Mouse (Mus musculus): ENCODE results near the gene Tbx20. TPM values are rescaled to one million over a fixed set of nuclear protein-coding genes. Genes with fewer than 3 reads are reported as not detected.

The Tbx20 gene
- polyA plus RNA-seq, 1 experiment from 2014 or later, result 0.58 TPM

DNA sequence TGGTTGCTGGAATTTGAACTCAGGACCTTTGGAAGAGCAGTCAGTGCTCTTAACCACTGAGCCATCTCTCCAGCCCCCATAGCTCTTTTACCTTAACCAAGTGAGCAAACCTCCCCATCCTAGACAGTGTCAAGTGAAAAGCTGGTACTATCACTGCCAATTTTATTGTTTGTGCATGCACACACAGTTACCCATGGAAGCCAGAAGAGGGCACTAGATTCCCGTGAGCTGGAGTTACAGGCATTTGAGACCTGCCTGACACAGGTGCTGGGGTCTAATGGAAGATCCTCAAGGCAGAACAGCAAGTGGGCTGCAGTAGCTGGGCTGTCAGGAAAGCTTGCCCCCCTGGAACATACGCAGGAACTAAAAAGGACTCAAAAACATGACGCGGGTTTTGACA lies 13.6 kb downstream of the Tbx20 start:
- no peak for DNase-seq
- no peak overlapping the region for H3K4me2 ChIP-seq (ENCODE audit: low read depth, low read length)
- TF ChIP-seq CTCF (IDR thresholded peaks at IDR 0.05; ENCODE audit: low read depth) (peak; percentile 67), EP300 (IDR thresholded peaks at IDR 0.05; ENCODE audit: low read depth) (no peak)

DNA sequence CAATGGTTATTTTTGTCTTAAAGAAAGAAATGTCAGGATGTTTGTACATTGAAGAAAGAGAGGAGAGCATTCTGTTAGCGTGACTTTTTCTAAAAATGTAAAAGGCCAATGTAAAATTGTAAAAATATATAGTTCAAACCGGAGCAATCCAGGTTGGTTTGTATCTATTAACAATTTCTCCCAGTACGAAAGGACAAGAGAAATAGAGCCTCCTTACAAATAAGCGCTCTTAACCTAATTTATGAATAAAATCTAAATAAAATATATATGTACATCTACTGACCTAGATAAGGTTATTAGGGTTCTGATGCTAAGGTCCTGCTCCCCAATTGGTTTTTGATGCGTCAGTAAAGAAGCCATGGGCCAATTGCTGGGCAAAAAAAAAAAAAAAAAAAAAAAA lies 29.1 kb downstream of the Tbx20 start:
- Histone ChIP-seq H3K27ac (ENCODE audit: low read depth) (no peak overlapping the region), H3K9me3 (ENCODE audit: low read length) (no peaks in the 10 kb centered on the region), H3K4me2 (ENCODE audit: low read depth, low read length) (no peak overlapping the region), H3K36me3 (replicated peaks; ENCODE audit: insufficient read depth, low read length) (no peaks in the 10 kb centered on the region), H3K27me3 (ENCODE audit: insufficient read depth, low read length) (no peaks in the 10 kb centered on the region), H3K9ac (replicated peaks) (no peak overlapping the region), H3K4me3 (ENCODE audit: low read depth, low read length) (no peak overlapping the region), H3K4me1 (ENCODE audit: insufficient read depth) (no peaks in the 10 kb centered on the region)
- TF ChIP-seq EP300 (IDR thresholded peaks at IDR 0.05; ENCODE audit: low read depth) (no peak), CTCF (IDR thresholded peaks at IDR 0.05; ENCODE audit: low read depth) (no peak)
- ATAC-seq (no peak), DNase-seq (no peak)
- WGBS (ENCODE audit: insufficient replicate concordance), result 72% methylated on average over 5 of the region's 5 CpGs

More for the DNA sequence above, 13.6 kb downstream of the Tbx20 start:
- Histone ChIP-seq H3K9me3 (ENCODE audit: low read length) (no peaks in the 10 kb centered on the region), H3K4me3 (ENCODE audit: low read depth, low read length) (no peak overlapping the region), H3K36me3 (replicated peaks; ENCODE audit: insufficient read depth, low read length) (no peaks in the 10 kb centered on the region), H3K4me1 (ENCODE audit: insufficient read depth) (no peaks in the 10 kb centered on the region), H3K9ac (replicated peaks) (no peak overlapping the region), H3K27me3 (ENCODE audit: insufficient read depth, low read length) (no peaks in the 10 kb centered on the region), H3K27ac (ENCODE audit: low read depth) (no peak overlapping the region)
- no peak for ATAC-seq
- WGBS (ENCODE audit: insufficient replicate concordance), result 38% methylated on average over 4 of the region's 4 CpGs

DNA sequence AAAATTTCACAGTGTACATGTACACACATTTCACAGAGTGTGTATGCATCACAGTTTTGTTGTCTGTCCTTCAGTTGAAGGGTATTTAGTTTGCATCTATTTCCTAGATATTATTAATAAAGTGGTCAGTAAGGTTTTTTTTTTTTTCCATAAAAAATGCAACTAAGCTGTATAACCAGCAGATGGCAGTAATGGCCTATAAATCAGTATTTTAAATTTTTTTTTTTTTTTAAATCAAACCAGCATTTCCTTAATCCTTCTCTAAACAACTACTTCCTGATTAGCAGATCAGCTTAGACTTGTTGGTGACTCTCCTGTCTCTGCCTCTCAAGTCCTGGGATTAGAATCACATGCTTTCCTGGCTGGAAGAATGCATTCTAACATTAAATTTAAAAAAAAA lies 72.9 kb downstream of the Tbx20 start:
- Histone ChIP-seq H3K9me3 (ENCODE audit: low read length) (no peaks in the 10 kb centered on the region), H3K36me3 (replicated peaks; ENCODE audit: insufficient read depth, low read length) (no peaks in the 10 kb centered on the region), H3K4me3 (ENCODE audit: low read depth, low read length) (no peak overlapping the region), H3K27me3 (ENCODE audit: insufficient read depth, low read length) (peaks cover under 1% of the 10 kb centered on the region), H3K4me1 (ENCODE audit: insufficient read depth) (no peaks in the 10 kb centered on the region), H3K27ac (ENCODE audit: low read depth) (no peak overlapping the region), H3K9ac (replicated peaks) (no peak overlapping the region), H3K4me2 (ENCODE audit: low read depth, low read length) (no peak overlapping the region)
- TF ChIP-seq CTCF (IDR thresholded peaks at IDR 0.05; ENCODE audit: low read depth) (0 out of 2 replicates have a peak, but pooled peaks have one; percentile 23), EP300 (IDR thresholded peaks at IDR 0.05; ENCODE audit: low read depth) (no peak)
- DNase-seq (no peak), ATAC-seq (no peak)

DNA sequence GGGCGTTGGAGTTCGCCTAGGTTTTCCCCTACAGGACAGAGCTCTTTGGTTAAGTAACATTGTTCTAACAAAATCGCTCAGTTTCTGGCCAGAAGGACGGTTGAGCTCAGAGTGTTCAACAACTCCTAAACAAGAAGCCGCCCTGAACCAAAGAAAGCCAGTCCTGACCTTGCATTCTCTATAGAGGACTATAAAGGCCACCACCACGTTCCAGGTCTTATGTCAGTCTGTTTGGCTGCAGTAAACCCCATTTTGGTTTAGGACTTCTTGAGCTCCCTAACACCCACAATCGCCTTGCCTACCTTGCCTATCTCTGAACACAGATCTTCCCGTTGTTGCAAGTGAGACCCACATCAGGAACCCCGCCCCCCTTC lies 77.7 kb downstream of the Tbx20 start:
- Histone ChIP-seq H3K4me3 (ENCODE audit: low read depth, low read length) (no peak overlapping the region), H3K4me1 (ENCODE audit: insufficient read depth) (0 out of 2 replicates have a peak, but pooled peaks cover 6% of the 10 kb centered on the region), H3K4me2 (ENCODE audit: low read depth, low read length) (peak overlapping the region; percentile 29; the same call in 1 of the 2 replicates), H3K9me3 (ENCODE audit: low read length) (no peaks in the 10 kb centered on the region), H3K36me3 (replicated peaks; ENCODE audit: insufficient read depth, low read length) (no peaks in the 10 kb centered on the region), H3K9ac (replicated peaks) (no peak overlapping the region), H3K27me3 (ENCODE audit: insufficient read depth, low read length) (peaks cover 8% of the 10 kb centered on the region), H3K27ac (ENCODE audit: low read depth) (no peak overlapping the region)
- no peak for ATAC-seq
- TF ChIP-seq CTCF (IDR thresholded peaks at IDR 0.05; ENCODE audit: low read depth), result no peak
- TF ChIP-seq EP300 (IDR thresholded peaks at IDR 0.05; ENCODE audit: low read depth), result no peak
- 13% methylated on average over 9 of the region's 9 CpGs for whole genome bisulfite sequencing (ENCODE audit: insufficient replicate concordance)
- DNase-seq, result no peak

DNA sequence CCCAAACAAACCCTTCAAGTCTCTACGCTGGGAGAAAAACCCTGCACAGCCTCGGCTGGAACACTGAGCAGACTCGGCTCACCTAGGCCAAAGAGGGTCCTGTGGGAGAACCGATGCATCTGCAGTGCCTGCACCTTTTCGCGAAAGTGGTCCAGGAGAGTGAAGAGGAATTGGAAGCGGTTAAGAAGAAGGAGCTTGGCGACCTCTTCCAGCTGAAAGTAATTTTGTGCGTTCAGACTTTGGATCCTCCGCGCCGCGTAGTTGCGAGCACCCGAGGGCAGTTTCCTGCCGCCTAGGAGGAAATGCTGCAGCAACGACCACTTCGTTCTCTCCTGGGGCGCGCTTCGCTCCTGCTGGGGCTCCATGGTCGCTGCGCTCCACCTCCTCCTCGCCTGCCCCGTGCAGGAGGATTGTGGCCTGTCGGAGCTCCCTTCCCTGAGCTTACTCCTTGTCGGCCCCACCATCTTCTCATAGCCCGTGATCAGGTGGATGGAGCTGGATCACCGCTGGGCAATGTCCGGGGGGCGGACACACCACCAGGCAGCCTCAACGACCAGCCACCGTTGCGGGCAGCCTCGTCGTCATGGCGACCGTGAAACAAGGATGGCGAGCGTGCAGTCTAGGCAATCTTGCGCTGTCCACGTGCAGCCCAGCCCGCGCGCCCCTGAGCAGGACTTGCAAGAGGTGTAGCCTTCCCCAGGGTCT lies 78.3 kb downstream of the Tbx20 start, which contains the start of gene Dpy19l2:
Gene Dpy19l2 (minus strand): TSS at position 594 of the 705 bp plus-strand sequence.
- Histone ChIP-seq H3K4me2 (ENCODE audit: low read depth, low read length) (peak within 1 kb of the TSS; percentile 29), H3K27ac (ENCODE audit: low read depth) (no peak within 1 kb of the TSS), H3K9me3 (ENCODE audit: low read length) (no peaks in the 10 kb centered on the region), H3K36me3 (replicated peaks; ENCODE audit: insufficient read depth, low read length) (no peaks in the 10 kb centered on the region), H3K4me3 (ENCODE audit: low read depth, low read length) (peak within 1 kb of the TSS; percentile 4; the same call in 1 of the 2 replicates), H3K4me1 (ENCODE audit: insufficient read depth) (0 out of 2 replicates have a peak, but pooled peaks cover 6% of the 10 kb centered on the region), H3K9ac (replicated peaks) (no peak within 1 kb of the TSS), H3K27me3 (ENCODE audit: insufficient read depth, low read length) (peaks cover 8% of the 10 kb centered on the region)
- no peak for ATAC-seq
- peak; percentile 15 for DNase-seq
- TF ChIP-seq CTCF (IDR thresholded peaks at IDR 0.05; ENCODE audit: low read depth), result no peak
- TF ChIP-seq EP300 (IDR thresholded peaks at IDR 0.05; ENCODE audit: low read depth), result no peak
- 3% methylated on average over 45 of the region's 45 CpGs for WGBS (ENCODE audit: insufficient replicate concordance)

Other genes starting within 250 kb of the Tbx20 start
- not detected in 2 replicates for gene Cypt4, start 149.1 kb downstream of the Tbx20 start, polyA plus RNA-seq (2015; fragmentation: Nextera tagmentation; extraction: Ambion mirVana)
- 0.02 TPM in 1 of 2 replicates, not detected in the other for gene Dpy19l2, start 78.0 kb downstream of the Tbx20 start, polyA plus RNA-seq (2015; fragmentation: Nextera tagmentation; extraction: Ambion mirVana)

Data from liver, postnatal 0 days (tissue).